Mouse (Mus musculus): ENCODE measurements around the gene Fam19a4. TPM values are rescaled to one million over a fixed set of nuclear protein-coding genes. Genes with fewer than 3 reads are reported as not detected.

Gene Fam19a4
- polyA plus RNA-seq, 1 experiment from 2014 or later = not detected

GRCm38 (mm10) chr6:97080016-97080415 is 19.8 kb upstream of the Fam19a4 start:
- Histone ChIP-seq H3K36me3 (ENCODE audit: control insufficient read depth, insufficient read depth, low read length) (no peaks in the 10 kb centered on the region), H3K4me1 (ENCODE audit: control insufficient read depth in 2 of 2, insufficient read depth in 2 of 2, low read length in 2 of 2) (no peaks in the 10 kb centered on the region), H3K4me2 (ENCODE audit: low read length) (no peak overlapping the region), H3K9me3 (ENCODE audit: control insufficient read depth, low read length) (no peaks in the 10 kb centered on the region), H3K4me3 (ENCODE audit: control insufficient read depth in 1 of 2, insufficient read depth in 1 of 2, low read depth in 1 of 2, low read length in 2 of 2) (no peak overlapping the region), H3K27ac (replicated peaks in 1 of 2; ENCODE audit: control insufficient read depth in 1 of 2, insufficient read depth in 1 of 2, low read depth in 2 of 2, low read length in 2 of 2) (no peak overlapping the region), H3K27me3 (ENCODE audit: control insufficient read depth, insufficient read depth, low read length) (no peaks in the 10 kb centered on the region), H3K9ac (ENCODE audit: low read length) (no peak overlapping the region)
- 50% methylated on average over 9 of the region's 9 CpGs for WGBS
- no peak for ATAC-seq (ENCODE audit: insufficient number of reproducible peaks, insufficient read depth, low FRiP score, low read depth)

- ATAC-seq (ENCODE audit: insufficient number of reproducible peaks, insufficient read depth, low FRiP score, low read depth) = no peak
- H3K9ac ChIP-seq (ENCODE audit: low read length) = no peak overlapping the region
- peak overlapping the region; percentile 41 to 47 for H3K4me3 ChIP-seq (ENCODE audit: control insufficient read depth in 1 of 2, insufficient read depth in 1 of 2, low read depth in 1 of 2, low read length in 2 of 2)
- WGBS = 2% methylated on average over 10 of the region's 10 CpGs
- peaks cover 47% of the 10 kb centered on the region for H3K27me3 ChIP-seq (ENCODE audit: control insufficient read depth, insufficient read depth, low read length)
- H3K27ac ChIP-seq (replicated peaks in 1 of 2; ENCODE audit: control insufficient read depth in 1 of 2, insufficient read depth in 1 of 2, low read depth in 2 of 2, low read length in 2 of 2) = no peak overlapping the region
- peaks cover 2 to 5% of the 10 kb centered on the region in 2 experiments; a peak in 3 of 4 replicates for H3K4me1 ChIP-seq (ENCODE audit: control insufficient read depth in 2 of 2, insufficient read depth in 2 of 2, low read length in 2 of 2)
- peak overlapping the region; percentile 82 for H3K4me2 ChIP-seq (ENCODE audit: low read length)
- no peaks in the 10 kb centered on the region for H3K9me3 ChIP-seq (ENCODE audit: control insufficient read depth, low read length)
- no peaks in the 10 kb centered on the region for H3K36me3 ChIP-seq (ENCODE audit: control insufficient read depth, insufficient read depth, low read length)
Measured at GRCm38 (mm10) chr6:97059599-97059998, 614 bp downstream of the Fam19a4 start.

GRCm38 (mm10) chr6:97052196-97052770 is 7.9 kb downstream of the Fam19a4 start:
- no peak for ATAC-seq (ENCODE audit: insufficient number of reproducible peaks, insufficient read depth, low FRiP score, low read depth)
- Histone ChIP-seq H3K27me3 (ENCODE audit: control insufficient read depth, insufficient read depth, low read length) (peaks cover under 1% of the 10 kb centered on the region), H3K4me1 (ENCODE audit: control insufficient read depth in 2 of 2, insufficient read depth in 2 of 2, low read length in 2 of 2) (no peaks in the 10 kb centered on the region), H3K9ac (ENCODE audit: low read length) (no peak overlapping the region), H3K9me3 (ENCODE audit: control insufficient read depth, low read length) (no peaks in the 10 kb centered on the region), H3K36me3 (ENCODE audit: control insufficient read depth, insufficient read depth, low read length) (no peaks in the 10 kb centered on the region), H3K4me3 (ENCODE audit: control insufficient read depth in 1 of 2, insufficient read depth in 1 of 2, low read depth in 1 of 2, low read length in 2 of 2) (no peak overlapping the region), H3K4me2 (ENCODE audit: low read length) (no peak overlapping the region), H3K27ac (replicated peaks in 1 of 2; ENCODE audit: control insufficient read depth in 1 of 2, insufficient read depth in 1 of 2, low read depth in 2 of 2, low read length in 2 of 2) (no peak overlapping the region)
- 74% methylated on average over 8 of the region's 8 CpGs for WGBS

- ATAC-seq (ENCODE audit: insufficient number of reproducible peaks, insufficient read depth, low FRiP score, low read depth) = no peak
- WGBS = 42% methylated on average over 4 of the region's 4 CpGs
- no peaks in the 10 kb centered on the region for H3K36me3 ChIP-seq (ENCODE audit: control insufficient read depth, insufficient read depth, low read length)
- no peaks in the 10 kb centered on the region for H3K4me1 ChIP-seq (ENCODE audit: control insufficient read depth in 2 of 2, insufficient read depth in 2 of 2, low read length in 2 of 2)
- H3K9ac ChIP-seq (ENCODE audit: low read length) = no peak overlapping the region
- H3K9me3 ChIP-seq (ENCODE audit: control insufficient read depth, low read length) = no peaks in the 10 kb centered on the region
- H3K4me3 ChIP-seq (ENCODE audit: control insufficient read depth in 1 of 2, insufficient read depth in 1 of 2, low read depth in 1 of 2, low read length in 2 of 2) = no peak overlapping the region
- no peak overlapping the region for H3K27ac ChIP-seq (replicated peaks in 1 of 2; ENCODE audit: control insufficient read depth in 1 of 2, insufficient read depth in 1 of 2, low read depth in 2 of 2, low read length in 2 of 2)
- H3K27me3 ChIP-seq (ENCODE audit: control insufficient read depth, insufficient read depth, low read length) = no peaks in the 10 kb centered on the region; the same call in 1 of the 2 replicates
- no peak overlapping the region for H3K4me2 ChIP-seq (ENCODE audit: low read length)
Measured at GRCm38 (mm10) chr6:97048403-97048802, 11.8 kb downstream of the Fam19a4 start.

GRCm38 (mm10) chr6:97046541-97046940 is 13.7 kb downstream of the Fam19a4 start:
- WGBS = 60% methylated on average over 4 of the region's 4 CpGs
- H3K27me3 ChIP-seq (ENCODE audit: control insufficient read depth, insufficient read depth, low read length) = no peaks in the 10 kb centered on the region; the same call in 1 of the 2 replicates

GRCm38 (mm10) chr6:97027110-97027677 is 33.0 kb downstream of the Fam19a4 start:
- Histone ChIP-seq H3K9ac (ENCODE audit: low read length) (no peak overlapping the region), H3K36me3 (ENCODE audit: control insufficient read depth, insufficient read depth, low read length) (no peaks in the 10 kb centered on the region), H3K4me1 (ENCODE audit: control insufficient read depth in 2 of 2, insufficient read depth in 2 of 2, low read length in 2 of 2) (no peaks in the 10 kb centered on the region), H3K27ac (replicated peaks in 1 of 2; ENCODE audit: control insufficient read depth in 1 of 2, insufficient read depth in 1 of 2, low read depth in 2 of 2, low read length in 2 of 2) (no peak overlapping the region), H3K4me2 (ENCODE audit: low read length) (no peak overlapping the region), H3K9me3 (ENCODE audit: control insufficient read depth, low read length) (no peaks in the 10 kb centered on the region), H3K4me3 (ENCODE audit: control insufficient read depth in 1 of 2, insufficient read depth in 1 of 2, low read depth in 1 of 2, low read length in 2 of 2) (no peak overlapping the region), H3K27me3 (ENCODE audit: control insufficient read depth, insufficient read depth, low read length) (no peaks in the 10 kb centered on the region; the same call in none of the 2 replicates)
- ATAC-seq (ENCODE audit: insufficient number of reproducible peaks, insufficient read depth, low FRiP score, low read depth) = no peak
- 38% methylated on average over 5 of the region's 5 CpGs for WGBS

More at GRCm38 (mm10) chr6:97046541-97046940, 13.7 kb downstream of the Fam19a4 start:
- Histone ChIP-seq H3K9ac (ENCODE audit: low read length) (no peak overlapping the region), H3K27ac (replicated peaks in 1 of 2; ENCODE audit: control insufficient read depth in 1 of 2, insufficient read depth in 1 of 2, low read depth in 2 of 2, low read length in 2 of 2) (no peak overlapping the region), H3K4me1 (ENCODE audit: control insufficient read depth in 2 of 2, insufficient read depth in 2 of 2, low read length in 2 of 2) (no peaks in the 10 kb centered on the region), H3K36me3 (ENCODE audit: control insufficient read depth, insufficient read depth, low read length) (no peaks in the 10 kb centered on the region), H3K4me3 (ENCODE audit: control insufficient read depth in 1 of 2, insufficient read depth in 1 of 2, low read depth in 1 of 2, low read length in 2 of 2) (no peak overlapping the region), H3K4me2 (ENCODE audit: low read length) (no peak overlapping the region), H3K9me3 (ENCODE audit: control insufficient read depth, low read length) (no peaks in the 10 kb centered on the region)
- no peak for ATAC-seq (ENCODE audit: insufficient number of reproducible peaks, insufficient read depth, low FRiP score, low read depth)

- H3K36me3 ChIP-seq (ENCODE audit: control insufficient read depth, insufficient read depth, low read length) = no peaks in the 10 kb centered on the region
- H3K4me2 ChIP-seq (ENCODE audit: low read length) = no peak overlapping the region
- no peak overlapping the region for H3K27ac ChIP-seq (replicated peaks in 1 of 2; ENCODE audit: control insufficient read depth in 1 of 2, insufficient read depth in 1 of 2, low read depth in 2 of 2, low read length in 2 of 2)
- no peak for ATAC-seq (ENCODE audit: insufficient number of reproducible peaks, insufficient read depth, low FRiP score, low read depth)
- H3K9me3 ChIP-seq (ENCODE audit: control insufficient read depth, low read length) = no peaks in the 10 kb centered on the region
- no peaks in the 10 kb centered on the region for H3K4me1 ChIP-seq (ENCODE audit: control insufficient read depth in 2 of 2, insufficient read depth in 2 of 2, low read length in 2 of 2)
- WGBS = 33% methylated on average over 2 of the region's 2 CpGs
- H3K27me3 ChIP-seq (ENCODE audit: control insufficient read depth, insufficient read depth, low read length) = no peaks in the 10 kb centered on the region
- H3K4me3 ChIP-seq (ENCODE audit: control insufficient read depth in 1 of 2, insufficient read depth in 1 of 2, low read depth in 1 of 2, low read length in 2 of 2) = no peak overlapping the region
- H3K9ac ChIP-seq (ENCODE audit: low read length) = no peak overlapping the region
Measured at GRCm38 (mm10) chr6:97019323-97019722, 40.9 kb downstream of the Fam19a4 start.

- Histone ChIP-seq H3K27me3 (ENCODE audit: control insufficient read depth, insufficient read depth, low read length) (no peaks in the 10 kb centered on the region), H3K9ac (ENCODE audit: low read length) (no peak overlapping the region), H3K36me3 (ENCODE audit: control insufficient read depth, insufficient read depth, low read length) (no peaks in the 10 kb centered on the region), H3K4me2 (ENCODE audit: low read length) (no peak overlapping the region), H3K4me1 (ENCODE audit: control insufficient read depth in 2 of 2, insufficient read depth in 2 of 2, low read length in 2 of 2) (no peaks in the 10 kb centered on the region), H3K9me3 (ENCODE audit: control insufficient read depth, low read length) (no peaks in the 10 kb centered on the region), H3K27ac (replicated peaks in 1 of 2; ENCODE audit: control insufficient read depth in 1 of 2, insufficient read depth in 1 of 2, low read depth in 2 of 2, low read length in 2 of 2) (no peak overlapping the region), H3K4me3 (ENCODE audit: control insufficient read depth in 1 of 2, insufficient read depth in 1 of 2, low read depth in 1 of 2, low read length in 2 of 2) (no peak overlapping the region)
- 68% methylated on average over 1 of the region's 1 CpGs for WGBS
- no peak for ATAC-seq (ENCODE audit: insufficient number of reproducible peaks, insufficient read depth, low FRiP score, low read depth)
Measured at GRCm38 (mm10) chr6:97016711-97017110, 43.5 kb downstream of the Fam19a4 start.
